Mouse (Mus musculus) E14TG2a.4 (cell line): ENCODE measurements at regions not wholly inside any gene's neighbourhood (a gene's known extent, or its start where the extent isn't known, plus 50 kb on each side); places are given as distances from the start of the nearest gene placed in this dataset.

Experiments
- CTCF ChIP-seq: conservative IDR thresholded peaks from 2 replicates; pipeline ENCODE4 v1.5.1; 2014; ENCODE audit warnings: low read length
- NANOG ChIP-seq: IDR thresholded peaks from 2 replicates; pipeline ENCODE4 v1.6.1; 2014; ENCODE audit warnings: borderline replicate concordance, low read length, mixed read lengths

DNA sequence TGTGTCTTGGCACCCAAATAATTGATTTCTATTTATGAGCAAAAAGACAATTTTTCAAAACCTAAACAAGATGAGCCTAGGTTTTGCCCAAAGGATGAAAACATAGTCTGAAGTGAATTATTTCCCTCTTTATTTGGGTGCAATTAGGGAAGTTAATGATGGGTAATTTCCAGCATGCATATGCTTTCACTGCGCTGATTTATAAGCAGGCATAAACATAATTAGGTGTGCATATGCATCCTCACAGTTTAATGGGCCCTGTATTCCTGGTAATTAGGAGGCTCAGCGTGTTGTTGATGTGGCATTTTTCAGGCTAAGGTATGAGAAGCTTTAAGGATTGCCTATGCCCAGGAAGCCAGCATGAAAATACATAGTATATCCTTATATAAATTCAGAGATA, 645.3 kb downstream of the Kcna4 start:
- TF ChIP-seq CTCF (no peak), NANOG (no peak)
